Mouse (Mus musculus) forebrain, embryonic 10.5 days (tissue): ENCODE measurements around the gene Cacna1a. TPM values are rescaled to one million over a fixed set of nuclear protein-coding genes. Genes with fewer than 3 reads are reported as not detected.

Experiments
- DNase-seq: peaks from one replicate; pipeline ENCODE4 v3.0.0-alpha.2; 2017; ENCODE audit warnings: low spot score; ENCODE audit errors: extremely low spot score
- H3K27ac ChIP-seq: fragments of 300-500 bp; sonication (generic); 2 replicates; pipeline ENCODE4 v1.5.1; 2016; ENCODE audit warnings: mild to moderate bottlenecking
- H3K27me3 ChIP-seq: fragments of 300-500 bp; sonication (generic); 2 replicates; pipeline ENCODE4 v1.6.1; 2016; ENCODE audit warnings: mild to moderate bottlenecking; ENCODE audit not compliant: poor library complexity, severe bottlenecking
- H3K36me3 ChIP-seq: fragments of 300-500 bp; sonication (generic); replicated peaks from 2 replicates; pipeline ENCODE4 v1.6.1; 2016; ENCODE audit warnings: mild to moderate bottlenecking, moderate library complexity
- H3K4me1 ChIP-seq: fragments of 300-500 bp; sonication (generic); 2 replicates; pipeline ENCODE4 v1.6.1; 2016
- H3K4me3 ChIP-seq: fragments of 300-500 bp; sonication (generic); 2 replicates; pipeline ENCODE4 v1.5.1; 2016; ENCODE audit warnings: mild to moderate bottlenecking, moderate library complexity
- H3K9me3 ChIP-seq: fragments of 300-500 bp; sonication (generic); 2 replicates; pipeline ENCODE4 v1.6.1; 2016; ENCODE audit warnings: mild to moderate bottlenecking, moderate library complexity
- WGBS: fragments of 180-500 bp; shearing (Covaris S2); methylation state at CpG from one replicate; pipeline ENCODE4 v1.1.7; 2016; 5-methylcytosine and 5-hydroxymethylcytosine counted together
- polyA plus RNA-seq: library from polyadenylated mRNA; unstranded; fragments of >200 nt; fragmentation: Nextera tagmentation; extraction: Ambion mirVana; gene quantifications from 2 replicates; pipeline ENCODE4 v1.2.1, GENCODE M21; 2016

Gene Cacna1a
- polyA plus RNA-seq, 1 experiment from 2014 or later, result 7.4 TPM

- H3K4me1 ChIP-seq, result peaks cover 7% of the 10 kb centered on the region
Measured at GRCm38 (mm10) chr8:84454532-84454931, 66.3 kb downstream of the Cacna1a start.

GRCm38 (mm10) chr8:84458853-84459252, 70.6 kb downstream of the Cacna1a start:
- peaks cover 20% of the 10 kb centered on the region for H3K9me3 ChIP-seq
- 76% methylated on average over 7 of the region's 7 CpGs for WGBS
- peaks cover 32% of the 10 kb centered on the region for H3K36me3 ChIP-seq
- DNase-seq, result no peak
- H3K27ac ChIP-seq, result peak overlapping the region; percentile 58
- H3K4me1 ChIP-seq, result peaks cover 7% of the 10 kb centered on the region
- H3K4me3 ChIP-seq, result no peak overlapping the region
- no peaks in the 10 kb centered on the region for H3K27me3 ChIP-seq

More at GRCm38 (mm10) chr8:84454532-84454931, 66.3 kb downstream of the Cacna1a start:
- WGBS, result 41% methylated on average over 6 of the region's 6 CpGs
- H3K27ac ChIP-seq, result no peak overlapping the region
- H3K27me3 ChIP-seq, result no peaks in the 10 kb centered on the region
- H3K4me3 ChIP-seq, result no peak overlapping the region
- DNase-seq, result peak; percentile 64
- 0 out of 2 replicates have a peak, but pooled peaks cover 2% of the 10 kb centered on the region for H3K36me3 ChIP-seq
- H3K9me3 ChIP-seq, result no peaks in the 10 kb centered on the region

- peak overlapping the region; percentile 58 for H3K27ac ChIP-seq
- DNase-seq, result no peak
- H3K27me3 ChIP-seq, result no peaks in the 10 kb centered on the region
- H3K36me3 ChIP-seq, result peaks cover 37% of the 10 kb centered on the region
- no peak overlapping the region for H3K4me3 ChIP-seq
- H3K4me1 ChIP-seq, result peaks cover 7% of the 10 kb centered on the region
- H3K9me3 ChIP-seq, result peaks cover 20% of the 10 kb centered on the region
- 25% methylated on average over 5 of the region's 5 CpGs for WGBS
Measured at GRCm38 (mm10) chr8:84459276-84459675, 71.0 kb downstream of the Cacna1a start.

- Histone ChIP-seq H3K4me1 (peaks cover 7% of the 10 kb centered on the region), H3K27me3 (no peaks in the 10 kb centered on the region), H3K36me3 (peaks cover 40% of the 10 kb centered on the region), H3K27ac (no peak overlapping the region), H3K4me3 (no peak overlapping the region), H3K9me3 (peaks cover 20% of the 10 kb centered on the region)
- DNase-seq, result no peak
- 84% methylated on average over 2 of the region's 2 CpGs for WGBS
Measured at GRCm38 (mm10) chr8:84460698-84461097, 72.5 kb downstream of the Cacna1a start.

DNA sequence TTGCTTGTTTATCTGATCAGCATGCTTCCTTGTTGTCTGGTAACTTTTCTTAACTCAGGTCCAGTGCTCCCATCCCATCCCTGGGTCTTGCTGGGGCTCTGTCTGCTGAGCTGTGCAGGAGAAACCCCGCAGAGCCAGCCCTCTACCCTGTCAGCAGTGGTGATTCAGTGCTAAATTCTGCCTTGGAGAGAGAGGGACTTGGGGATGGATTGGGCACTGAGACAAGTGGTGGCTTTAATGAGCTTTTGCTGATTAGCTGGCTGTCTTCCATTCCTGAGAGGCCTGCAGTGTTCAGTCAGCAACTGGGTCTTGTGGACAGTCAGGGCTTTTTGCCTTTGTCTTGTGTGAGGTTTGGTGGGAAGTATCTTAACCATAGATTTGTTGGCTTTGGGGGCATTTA, 78.7 kb downstream of the Cacna1a start:
- peaks cover 26% of the 10 kb centered on the region for H3K36me3 ChIP-seq

GRCm38 (mm10) chr8:84469076-84469475, 80.8 kb downstream of the Cacna1a start:
- H3K4me3 ChIP-seq, result no peak overlapping the region
- DNase-seq, result no peak
- no peak overlapping the region for H3K27ac ChIP-seq
- WGBS, result 91% methylated on average over 4 of the region's 4 CpGs
- H3K27me3 ChIP-seq, result no peaks in the 10 kb centered on the region
- H3K4me1 ChIP-seq, result no peaks in the 10 kb centered on the region
- H3K9me3 ChIP-seq, result no peaks in the 10 kb centered on the region
- peaks cover 5% of the 10 kb centered on the region for H3K36me3 ChIP-seq

More for the DNA sequence above, 78.7 kb downstream of the Cacna1a start:
- Histone ChIP-seq H3K4me3 (no peak overlapping the region), H3K27ac (no peak overlapping the region), H3K4me1 (no peaks in the 10 kb centered on the region), H3K9me3 (peaks cover 12% of the 10 kb centered on the region; the same call in 1 of the 2 replicates), H3K27me3 (no peaks in the 10 kb centered on the region)
- WGBS, result 81% methylated on average over 1 of the region's 1 CpGs
- DNase-seq, result no peak

DNA sequence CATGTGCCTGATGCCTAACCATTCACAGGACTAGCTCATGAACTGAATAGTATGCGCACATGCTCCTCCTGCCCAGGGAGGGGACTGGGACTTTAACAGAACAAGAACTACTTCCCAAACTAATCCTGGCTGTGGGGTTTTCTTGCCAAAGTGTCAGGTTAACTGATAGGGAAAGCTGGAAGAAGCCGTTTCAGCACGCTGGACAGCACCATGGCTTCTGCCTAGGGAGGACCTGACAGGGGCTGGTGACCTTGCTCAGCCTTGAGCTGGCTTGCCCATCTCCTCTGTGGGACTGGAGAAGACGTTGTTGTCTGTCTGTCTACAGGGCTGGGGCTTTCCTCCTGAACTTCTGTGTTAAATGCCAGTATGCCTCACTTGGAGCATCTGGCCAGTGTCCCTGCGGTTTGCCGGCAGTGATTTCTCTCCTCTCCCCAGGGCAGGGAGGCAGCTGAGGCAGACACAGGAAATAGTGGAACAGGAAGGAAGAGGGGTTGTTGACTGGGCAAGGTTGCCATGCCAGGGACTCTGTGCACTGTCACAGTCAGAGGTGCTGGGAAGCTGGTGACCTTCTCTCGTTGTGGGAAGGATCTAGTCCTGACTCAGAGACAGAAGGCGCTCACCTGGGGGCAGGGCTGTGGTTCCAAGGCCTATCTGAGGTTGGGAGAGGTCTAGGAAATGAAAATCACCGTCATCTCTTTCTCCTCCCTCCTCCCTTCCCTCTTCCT, 83.2 kb downstream of the Cacna1a start:
- Histone ChIP-seq H3K36me3 (no peaks in the 10 kb centered on the region), H3K4me1 (no peaks in the 10 kb centered on the region), H3K4me3 (no peak overlapping the region), H3K27me3 (no peaks in the 10 kb centered on the region), H3K27ac (no peak overlapping the region), H3K9me3 (no peaks in the 10 kb centered on the region)
- DNase-seq, result peak; percentile 69
- WGBS, result 61% methylated on average over 9 of the region's 9 CpGs

DNA sequence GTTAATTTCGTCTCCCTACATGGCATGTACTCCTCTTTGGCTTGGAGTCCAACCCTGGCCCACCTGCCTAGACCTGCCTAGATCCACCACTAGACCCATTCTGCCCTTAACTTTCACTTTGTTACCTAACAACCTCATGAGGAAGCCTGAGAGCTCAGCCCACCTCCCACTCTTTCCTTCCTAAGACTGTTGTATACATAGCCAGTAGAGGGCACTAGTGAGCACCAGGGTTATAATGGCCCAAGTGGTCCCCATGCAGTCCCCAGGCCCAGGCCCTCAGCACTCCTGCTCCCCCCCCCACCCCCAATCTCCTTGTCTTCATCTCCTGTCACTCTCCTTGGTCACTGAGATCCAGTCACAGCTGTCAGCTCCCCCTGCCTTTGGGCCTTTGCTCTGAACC, 86.2 kb downstream of the Cacna1a start:
- 88% methylated on average over 1 of the region's 1 CpGs for WGBS

DNA sequence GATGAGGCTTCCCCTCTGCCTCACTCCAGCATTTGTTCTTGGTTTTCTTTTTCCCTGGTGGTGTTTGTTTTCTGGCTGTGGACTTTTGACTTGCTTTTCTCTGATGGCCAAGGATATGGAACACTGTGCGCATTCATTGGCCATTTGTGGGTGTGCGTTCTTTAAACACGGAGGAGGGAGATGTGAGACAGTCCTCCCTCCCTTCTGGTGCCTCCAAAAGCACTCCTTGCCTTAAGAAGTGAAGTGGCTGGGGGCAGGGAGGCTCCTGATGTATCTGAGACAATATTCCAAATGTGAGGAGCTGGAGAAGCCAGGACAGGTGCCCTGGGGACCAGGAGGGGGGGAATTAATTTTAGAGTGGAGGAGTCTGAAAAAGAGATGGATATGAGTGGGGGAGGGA, 89.1 kb downstream of the Cacna1a start:
- WGBS, result 91% methylated on average over 3 of the region's 3 CpGs
- no peak for DNase-seq
- no peak overlapping the region for H3K27ac ChIP-seq
- no peaks in the 10 kb centered on the region for H3K27me3 ChIP-seq
- no peaks in the 10 kb centered on the region; the same call in 1 of the 2 replicates for H3K9me3 ChIP-seq
- no peak overlapping the region for H3K4me3 ChIP-seq
- no peaks in the 10 kb centered on the region for H3K36me3 ChIP-seq
- no peaks in the 10 kb centered on the region for H3K4me1 ChIP-seq

More for the DNA sequence above, 86.2 kb downstream of the Cacna1a start:
- Histone ChIP-seq H3K4me1 (no peaks in the 10 kb centered on the region), H3K9me3 (no peaks in the 10 kb centered on the region), H3K27ac (no peak overlapping the region), H3K4me3 (no peak overlapping the region), H3K36me3 (no peaks in the 10 kb centered on the region), H3K27me3 (no peaks in the 10 kb centered on the region)
- no peak for DNase-seq

DNA sequence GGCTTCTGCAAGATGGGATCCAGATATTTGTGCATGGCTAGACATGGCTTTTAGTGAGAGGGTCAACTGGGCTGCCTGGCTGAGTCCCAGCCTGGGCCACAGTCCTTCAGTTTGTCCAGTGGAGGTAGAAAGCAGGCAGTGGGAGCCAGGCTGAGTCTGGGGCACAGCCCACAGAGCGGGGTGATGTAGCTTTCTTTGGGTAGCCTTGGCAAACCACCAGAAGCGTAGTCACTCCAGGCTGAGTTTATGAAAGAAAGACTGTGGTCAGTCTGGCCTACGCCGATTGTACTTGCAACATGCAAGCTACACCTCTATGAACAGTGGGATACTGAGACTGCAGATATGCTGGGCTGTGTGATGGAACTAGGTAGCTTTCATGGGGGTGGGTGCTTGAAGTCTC, 94.8 kb downstream of the Cacna1a start:
- 92% methylated on average over 4 of the region's 4 CpGs for WGBS
- Histone ChIP-seq H3K36me3 (no peaks in the 10 kb centered on the region), H3K27me3 (no peaks in the 10 kb centered on the region), H3K27ac (no peak overlapping the region), H3K9me3 (no peaks in the 10 kb centered on the region; the same call in 1 of the 2 replicates), H3K4me3 (no peak overlapping the region), H3K4me1 (no peaks in the 10 kb centered on the region)
- DNase-seq, result no peak

DNA sequence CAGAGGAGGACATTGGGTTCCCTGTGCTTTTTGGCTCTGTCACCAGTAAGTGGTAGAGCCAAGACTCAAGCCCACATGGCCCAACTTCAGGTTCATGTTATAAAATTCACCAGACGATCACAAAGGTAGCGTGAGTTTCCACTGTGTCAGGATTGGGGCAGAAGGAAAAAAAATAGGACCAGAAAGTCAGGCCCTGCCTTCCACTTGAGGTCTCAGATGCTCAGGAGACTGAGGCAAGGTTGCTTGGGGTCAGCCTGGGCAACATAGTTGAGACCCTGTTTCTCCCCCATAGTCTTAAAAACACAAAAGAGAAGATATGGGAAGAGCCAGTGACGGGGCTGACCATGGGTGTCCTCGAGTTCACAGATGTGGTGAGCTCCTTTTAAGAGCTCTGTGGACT, 97.1 kb downstream of the Cacna1a start:
- Histone ChIP-seq H3K36me3 (no peaks in the 10 kb centered on the region), H3K4me1 (no peaks in the 10 kb centered on the region), H3K4me3 (no peak overlapping the region), H3K27ac (no peak overlapping the region), H3K9me3 (no peaks in the 10 kb centered on the region; the same call in 1 of the 2 replicates), H3K27me3 (no peaks in the 10 kb centered on the region)
- no peak for DNase-seq
- WGBS, result 80% methylated on average over 4 of the region's 4 CpGs

GRCm38 (mm10) chr8:84485864-84486263, 97.6 kb downstream of the Cacna1a start:
- no peaks in the 10 kb centered on the region for H3K27me3 ChIP-seq
- H3K4me3 ChIP-seq, result no peak overlapping the region
- DNase-seq, result no peak
- no peaks in the 10 kb centered on the region; the same call in 1 of the 2 replicates for H3K9me3 ChIP-seq
- no peaks in the 10 kb centered on the region for H3K36me3 ChIP-seq
- WGBS, result 85% methylated on average over 7 of the region's 7 CpGs
- no peak overlapping the region for H3K27ac ChIP-seq
- no peaks in the 10 kb centered on the region for H3K4me1 ChIP-seq

- H3K36me3 ChIP-seq, result no peaks in the 10 kb centered on the region
- H3K9me3 ChIP-seq, result no peaks in the 10 kb centered on the region
- 82% methylated on average over 3 of the region's 3 CpGs for WGBS
- H3K4me3 ChIP-seq, result no peak overlapping the region
- no peak for DNase-seq
- no peaks in the 10 kb centered on the region for H3K27me3 ChIP-seq
- peaks cover 3% of the 10 kb centered on the region for H3K4me1 ChIP-seq
- no peak overlapping the region for H3K27ac ChIP-seq
Measured at GRCm38 (mm10) chr8:84489223-84489622, 101.0 kb downstream of the Cacna1a start.
